Mouse (Mus musculus) skeletal muscle tissue, postnatal 0 days (tissue): ENCODE data around the gene Wnt2b. TPM values are rescaled to one million over a fixed set of nuclear protein-coding genes. Genes with fewer than 3 reads are reported as not detected.

ENCODE experiments used
- polyA plus RNA-seq: library from polyadenylated mRNA; unstranded; fragments of >200 nt; fragmentation: Nextera tagmentation; extraction: Ambion mirVana; gene quantifications from 2 replicates; pipeline ENCODE4 v1.2.1, GENCODE M21; 2015

The Wnt2b gene
- 0.49 and 0.55 TPM in 2 replicates for polyA plus RNA-seq

GRCm38 (mm10) chr3:104961066-104962059 is at the start of gene Wnt2b:
TSS of gene Wnt2b (minus strand) at chr3:104961921.

Other genes with a start within 250 kb of the Wnt2b start
- 15.8 and 17.7 TPM in 2 replicates for gene Ppm1j, start 180.9 kb downstream of the Wnt2b start, polyA plus RNA-seq
- 0.37 and 0.64 TPM in 2 replicates for gene Fam19a3, start 180.1 kb downstream of the Wnt2b start, polyA plus RNA-seq
- 95.0 and 126 TPM in 2 replicates for gene Rhoc, start 173.5 kb downstream of the Wnt2b start, polyA plus RNA-seq
- gene Mov10, start 143.4 kb downstream of the Wnt2b start, polyA plus RNA-seq, result 13.4 and 14.5 TPM in 2 replicates
- 22.9 and 24.4 TPM in 2 replicates for gene St7l, start 97.9 kb downstream of the Wnt2b start, polyA plus RNA-seq
- gene Capza1, start 97.4 kb downstream of the Wnt2b start, polyA plus RNA-seq, result 63.0 and 68.2 TPM in 2 replicates
- gene Cttnbp2nl, start 91.2 kb upstream of the Wnt2b start, polyA plus RNA-seq, result 7.2 and 8.5 TPM in 2 replicates
- gene 4930564D02Rik, start 104.9 kb upstream of the Wnt2b start, polyA plus RNA-seq, result not detected in 2 replicates